Mouse (Mus musculus) hindbrain, embryonic 15.5 days (tissue): ENCODE results near the gene Ptpn7. TPM values are rescaled to one million over a fixed set of nuclear protein-coding genes. Genes with fewer than 3 reads are reported as not detected.

Experiments used
- ATAC-seq: fragments of 200-750 bp; cut with Nextera tagmentation; 2 replicates; pipeline ENCODE4 v1.8.0; 2017; ENCODE audit warnings: low read depth, moderate number of reproducible peaks, moderate TSS enrichment; ENCODE audit not compliant: low FRiP score
- H3K27ac ChIP-seq: fragments of 300-500 bp; sonication (generic); replicated peaks from 2 replicates; pipeline ENCODE4 v1.5.1; 2015; ENCODE audit warnings: mild to moderate bottlenecking, inconsistent platforms
- H3K27me3 ChIP-seq: fragments of 300-500 bp; sonication (generic); 2 replicates; pipeline ENCODE4 v1.6.1; 2015; ENCODE audit warnings: control low read depth, inconsistent platforms
- H3K36me3 ChIP-seq: fragments of 300-500 bp; sonication (generic); 2 replicates; pipeline ENCODE4 v1.6.1; 2015; ENCODE audit warnings: control low read depth, inconsistent platforms
- H3K4me1 ChIP-seq: fragments of 300-500 bp; sonication (generic); replicated peaks from 2 replicates; pipeline ENCODE4 v1.6.1; 2015; ENCODE audit warnings: control low read depth, inconsistent platforms
- H3K4me2 ChIP-seq: fragments of 300-500 bp; sonication (generic); 2 replicates; pipeline ENCODE4 v1.6.1; 2015; ENCODE audit warnings: moderate library complexity, mild to moderate bottlenecking, inconsistent platforms
- H3K4me3 ChIP-seq: fragments of 300-500 bp; sonication (generic); 2 replicates; pipeline ENCODE4 v1.5.1; 2015; ENCODE audit warnings: mild to moderate bottlenecking, inconsistent platforms
- H3K9ac ChIP-seq: fragments of 300-500 bp; sonication (generic); 2 replicates; pipeline ENCODE4 v1.6.1; 2015; ENCODE audit warnings: inconsistent platforms
- H3K9me3 ChIP-seq: fragments of 300-500 bp; sonication (generic); 2 replicates; pipeline ENCODE4 v1.6.1; 2016; ENCODE audit warnings: control low read depth, inconsistent platforms
- WGBS: fragments of 180-500 bp; shearing (Covaris S2); methylation state at CpG from one replicate; pipeline ENCODE4 v1.1.7; 2015; 5-methylcytosine and 5-hydroxymethylcytosine counted together
- polyA plus RNA-seq: library from polyadenylated mRNA; unstranded; fragments of >200 nt; fragmentation: Nextera tagmentation; extraction: Ambion mirVana; gene quantifications from 2 replicates; pipeline ENCODE4 v1.2.1, GENCODE M21; 2015

Gene Ptpn7
- 0.29 and 0.45 TPM in 2 replicates for polyA plus RNA-seq

- Histone ChIP-seq H3K27me3 (no peaks in the 10 kb centered on the region), H3K4me1 (no peaks in the 10 kb centered on the region), H3K9me3 (no peaks in the 10 kb centered on the region), H3K4me2 (no peak within 1 kb of the TSS), H3K9ac (no peak within 1 kb of the TSS), H3K36me3 (no peaks in the 10 kb centered on the region), H3K27ac (no peak within 1 kb of the TSS), H3K4me3 (no peak within 1 kb of the TSS)
- WGBS = 38% methylated on average over 10 of the region's 10 CpGs
- ATAC-seq = no peak
Measured at GRCm38 (mm10) chr1:135132473-135132872, at the start of gene Ptpn7. Ptpn7 (plus strand) TSS chr1:135132700.

GRCm38 (mm10) chr1:135083465-135083864, 49.0 kb upstream of the Ptpn7 start:
- Histone ChIP-seq H3K9me3 (no peaks in the 10 kb centered on the region), H3K4me3 (no peak overlapping the region), H3K9ac (no peak overlapping the region), H3K27me3 (peaks cover 26% of the 10 kb centered on the region), H3K36me3 (no peaks in the 10 kb centered on the region), H3K27ac (no peak overlapping the region), H3K4me2 (no peak overlapping the region), H3K4me1 (peaks cover 5% of the 10 kb centered on the region)
- WGBS = 69% methylated on average over 9 of the region's 9 CpGs
- ATAC-seq = no peak

DNA sequence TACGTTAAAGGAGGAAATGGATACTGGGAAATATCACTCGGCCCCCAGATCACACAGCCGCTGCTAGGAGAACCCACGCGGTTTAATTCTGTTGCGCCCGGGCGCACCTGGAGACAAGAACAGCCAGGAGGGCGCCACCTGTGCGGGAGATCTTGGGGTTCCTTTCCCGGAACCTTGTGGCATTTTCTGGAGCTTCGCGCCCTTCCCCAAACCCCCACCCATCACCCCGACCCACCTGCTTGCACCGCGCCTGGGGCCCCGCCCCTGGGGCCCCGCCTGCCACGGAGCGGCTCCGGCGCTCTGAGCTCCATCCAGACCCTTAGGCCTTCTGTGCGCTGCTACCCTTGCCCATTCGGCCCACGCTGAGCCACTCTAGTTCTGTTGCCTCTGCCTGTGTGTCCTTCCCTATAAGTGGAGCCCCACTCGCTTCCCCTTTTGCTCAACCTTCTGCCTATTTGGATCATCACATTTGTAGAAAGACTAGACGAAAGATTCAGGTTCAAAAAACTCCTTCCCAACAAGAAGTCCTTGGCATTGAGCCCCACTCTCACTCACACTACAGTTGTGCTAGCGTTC, 47.1 kb upstream of the Ptpn7 start:
- Histone ChIP-seq H3K27me3 (peaks cover 26% of the 10 kb centered on the region), H3K9ac (no peak overlapping the region), H3K27ac (no peak overlapping the region), H3K36me3 (no peaks in the 10 kb centered on the region), H3K4me1 (peaks cover 5% of the 10 kb centered on the region), H3K9me3 (no peaks in the 10 kb centered on the region), H3K4me3 (peak overlapping the region; percentile 18; the same call in 1 of the 2 replicates), H3K4me2 (peak overlapping the region; percentile 35)
- no peak for ATAC-seq
- 14% methylated on average over 26 of the region's 28 CpGs for WGBS

GRCm38 (mm10) chr1:135086015-135086414, 46.5 kb upstream of the Ptpn7 start:
- peaks cover 26% of the 10 kb centered on the region for H3K27me3 ChIP-seq
- H3K36me3 ChIP-seq = no peaks in the 10 kb centered on the region
- H3K4me2 ChIP-seq = no peak overlapping the region
- no peak overlapping the region for H3K27ac ChIP-seq
- 49% methylated on average over 7 of the region's 7 CpGs for WGBS
- no peak for ATAC-seq
- no peak overlapping the region for H3K9ac ChIP-seq
- no peak overlapping the region for H3K4me3 ChIP-seq
- no peaks in the 10 kb centered on the region for H3K9me3 ChIP-seq
- peaks cover 5% of the 10 kb centered on the region for H3K4me1 ChIP-seq

- WGBS = 40% methylated on average over 1 of the region's 1 CpGs
- Histone ChIP-seq H3K4me3 (no peak overlapping the region), H3K9ac (no peak overlapping the region), H3K4me1 (peaks cover 5% of the 10 kb centered on the region), H3K27ac (no peak overlapping the region), H3K27me3 (peaks cover 26% of the 10 kb centered on the region), H3K9me3 (no peaks in the 10 kb centered on the region), H3K4me2 (no peak overlapping the region), H3K36me3 (no peaks in the 10 kb centered on the region)
- ATAC-seq = no peak
Measured at GRCm38 (mm10) chr1:135087414-135087813, 45.1 kb upstream of the Ptpn7 start.

DNA sequence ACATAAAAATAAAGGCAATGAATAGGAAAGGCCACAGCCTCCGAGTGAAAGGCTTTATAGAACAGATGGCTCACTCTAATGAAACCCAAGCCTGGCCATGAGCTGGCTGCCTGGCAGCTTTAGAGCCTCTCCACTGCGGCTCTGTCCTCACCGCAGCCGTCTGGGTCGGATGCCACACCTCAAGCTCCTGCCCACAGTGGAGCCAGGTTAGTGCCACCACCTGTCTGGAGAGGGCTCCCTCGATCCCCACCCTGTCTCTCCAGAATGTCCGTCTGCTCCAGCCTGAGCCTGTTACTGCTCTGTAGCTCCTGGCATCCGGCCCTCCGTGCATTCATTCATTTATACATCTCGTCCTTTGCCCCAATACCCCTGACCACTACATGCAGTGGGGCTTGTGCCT, 42.9 kb upstream of the Ptpn7 start:
- ATAC-seq = no peak

DNA sequence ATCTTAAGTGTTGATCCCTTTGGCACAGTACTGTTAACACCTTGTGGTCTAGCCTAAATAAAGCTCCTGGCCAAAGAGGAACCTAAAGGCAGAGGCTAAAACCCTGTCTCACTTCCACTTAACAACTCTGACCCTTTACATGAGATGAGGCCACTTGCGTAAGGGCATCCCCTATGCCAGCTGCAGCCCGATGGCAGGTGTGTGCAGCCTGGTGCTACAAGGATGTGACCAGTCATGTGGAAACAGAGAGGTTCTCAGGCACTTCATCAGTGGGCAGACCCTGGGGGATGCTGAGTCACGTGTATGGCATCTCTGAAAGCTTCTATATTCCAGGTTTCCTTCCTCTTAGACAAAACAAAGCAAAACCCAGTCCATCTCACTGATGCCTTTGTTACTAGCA, 41.6 kb upstream of the Ptpn7 start:
- H3K4me1 ChIP-seq = no peaks in the 10 kb centered on the region
- peaks cover 7% of the 10 kb centered on the region for H3K27me3 ChIP-seq
- H3K9ac ChIP-seq = no peak overlapping the region
- H3K27ac ChIP-seq = no peak overlapping the region
- no peaks in the 10 kb centered on the region for H3K9me3 ChIP-seq
- no peaks in the 10 kb centered on the region for H3K36me3 ChIP-seq
- H3K4me2 ChIP-seq = no peak overlapping the region
- ATAC-seq = no peak
- WGBS = 69% methylated on average over 3 of the region's 3 CpGs
- no peak overlapping the region for H3K4me3 ChIP-seq

More for the DNA sequence above, 42.9 kb upstream of the Ptpn7 start:
- Histone ChIP-seq H3K27me3 (peaks cover 19% of the 10 kb centered on the region), H3K36me3 (no peaks in the 10 kb centered on the region), H3K4me2 (no peak overlapping the region), H3K27ac (no peak overlapping the region), H3K4me1 (peaks cover 5% of the 10 kb centered on the region), H3K9ac (no peak overlapping the region), H3K9me3 (no peaks in the 10 kb centered on the region), H3K4me3 (no peak overlapping the region)
- 78% methylated on average over 10 of the region's 10 CpGs for WGBS

GRCm38 (mm10) chr1:135094723-135095122, 37.8 kb upstream of the Ptpn7 start:
- Histone ChIP-seq H3K9ac (no peak overlapping the region), H3K27me3 (peaks cover 2% of the 10 kb centered on the region; the same call in 1 of the 2 replicates), H3K4me1 (no peaks in the 10 kb centered on the region), H3K27ac (no peak overlapping the region), H3K4me3 (no peak overlapping the region), H3K36me3 (no peaks in the 10 kb centered on the region), H3K9me3 (no peaks in the 10 kb centered on the region), H3K4me2 (no peak overlapping the region)
- no peak for ATAC-seq
- 75% methylated on average over 7 of the region's 7 CpGs for WGBS

DNA sequence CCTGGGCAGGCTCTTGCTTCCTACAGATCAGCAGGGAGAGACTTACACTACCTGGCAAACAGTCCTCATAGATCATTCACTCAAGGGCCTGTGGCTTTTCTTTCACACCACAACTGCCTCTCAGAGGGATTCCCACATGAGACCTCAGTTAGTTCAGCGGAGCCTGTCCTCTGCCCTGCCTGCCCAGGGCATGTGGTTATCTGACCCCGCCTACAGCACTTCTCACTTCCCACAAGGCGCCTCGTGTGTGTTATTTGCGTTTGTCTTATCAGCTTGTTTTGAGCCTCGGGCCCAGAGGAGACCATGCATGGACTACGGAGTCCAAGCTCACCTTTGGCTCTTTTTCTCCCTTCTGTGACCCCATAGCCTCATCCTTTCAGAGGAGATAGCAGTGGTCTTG, 37.3 kb upstream of the Ptpn7 start:
- Histone ChIP-seq H3K27ac (no peak overlapping the region), H3K9ac (no peak overlapping the region), H3K36me3 (no peaks in the 10 kb centered on the region), H3K27me3 (peaks cover 2% of the 10 kb centered on the region; the same call in 1 of the 2 replicates), H3K4me2 (no peak overlapping the region), H3K4me3 (no peak overlapping the region), H3K4me1 (no peaks in the 10 kb centered on the region), H3K9me3 (no peaks in the 10 kb centered on the region)
- no peak for ATAC-seq
- 66% methylated on average over 7 of the region's 7 CpGs for WGBS

GRCm38 (mm10) chr1:135096312-135096711, 36.2 kb upstream of the Ptpn7 start:
- Histone ChIP-seq H3K4me2 (no peak overlapping the region), H3K4me1 (no peaks in the 10 kb centered on the region)
- WGBS = 74% methylated on average over 11 of the region's 11 CpGs

GRCm38 (mm10) chr1:135097441-135097840, 35.1 kb upstream of the Ptpn7 start:
- H3K27ac ChIP-seq = no peak overlapping the region
- no peak for ATAC-seq
- WGBS = 92% methylated on average over 6 of the region's 6 CpGs
- H3K9me3 ChIP-seq = no peaks in the 10 kb centered on the region
- no peaks in the 10 kb centered on the region for H3K4me1 ChIP-seq
- no peaks in the 10 kb centered on the region for H3K36me3 ChIP-seq
- H3K27me3 ChIP-seq = peaks cover 14% of the 10 kb centered on the region
- H3K9ac ChIP-seq = no peak overlapping the region
- no peak overlapping the region for H3K4me2 ChIP-seq
- no peak overlapping the region for H3K4me3 ChIP-seq

More at GRCm38 (mm10) chr1:135096312-135096711, 36.2 kb upstream of the Ptpn7 start:
- no peak overlapping the region for H3K4me3 ChIP-seq
- H3K27me3 ChIP-seq = peaks cover 8% of the 10 kb centered on the region; the same call in 1 of the 2 replicates
- no peak for ATAC-seq
- no peaks in the 10 kb centered on the region for H3K9me3 ChIP-seq
- H3K27ac ChIP-seq = no peak overlapping the region
- H3K36me3 ChIP-seq = no peaks in the 10 kb centered on the region
- H3K9ac ChIP-seq = no peak overlapping the region

DNA sequence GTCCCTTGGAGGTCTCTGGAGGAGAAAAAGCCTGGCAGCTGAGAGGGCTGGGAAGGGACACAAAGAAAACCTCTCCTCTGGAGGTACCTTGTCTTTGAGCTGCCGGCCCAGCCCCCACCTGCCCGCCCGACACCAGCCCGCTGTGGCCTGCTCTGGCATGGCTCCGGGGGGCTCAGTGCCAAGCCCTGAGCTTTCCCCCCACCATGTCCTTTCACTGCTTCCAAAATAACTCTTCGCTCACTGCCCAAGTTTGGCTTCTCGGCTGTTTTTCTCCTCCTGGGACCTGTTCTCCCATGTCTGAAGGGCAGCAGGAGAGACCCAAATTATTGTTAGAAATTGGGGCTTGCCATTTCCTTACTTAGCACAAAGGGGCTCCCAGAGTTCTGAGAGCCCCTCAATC, 34.1 kb upstream of the Ptpn7 start:
- ATAC-seq = no peak
- WGBS = 72% methylated on average over 7 of the region's 7 CpGs

GRCm38 (mm10) chr1:135100400-135100799, 32.1 kb upstream of the Ptpn7 start:
- H3K27ac ChIP-seq = no peak overlapping the region
- H3K4me1 ChIP-seq = peaks cover 7% of the 10 kb centered on the region
- H3K36me3 ChIP-seq = no peaks in the 10 kb centered on the region
- ATAC-seq = no peak
- no peak overlapping the region for H3K4me3 ChIP-seq
- H3K4me2 ChIP-seq = no peak overlapping the region
- WGBS = 69% methylated on average over 7 of the region's 7 CpGs
- H3K27me3 ChIP-seq = peaks cover 41% of the 10 kb centered on the region
- no peaks in the 10 kb centered on the region for H3K9me3 ChIP-seq
- H3K9ac ChIP-seq = no peak overlapping the region

More for the DNA sequence above, 34.1 kb upstream of the Ptpn7 start:
- Histone ChIP-seq H3K27ac (no peak overlapping the region), H3K9ac (no peak overlapping the region), H3K4me3 (no peak overlapping the region), H3K4me2 (no peak overlapping the region), H3K4me1 (no peaks in the 10 kb centered on the region), H3K36me3 (no peaks in the 10 kb centered on the region), H3K9me3 (no peaks in the 10 kb centered on the region), H3K27me3 (peaks cover 21% of the 10 kb centered on the region)
